Mouse (Mus musculus): ENCODE results near the gene Gpr158. TPM values are rescaled to one million over a fixed set of nuclear protein-coding genes. Genes with fewer than 3 reads are reported as not detected.

Gpr158 gene
- polyA plus RNA-seq, 1 experiment from 2014 or later: not detected

- Histone ChIP-seq H3K4me1 (ENCODE audit: control insufficient read depth, low read depth, low read length) (no peaks in the 10 kb centered on the region), H3K27ac (ENCODE audit: low read length) (no peak overlapping the region), H3K4me3 (ENCODE audit: low read depth, low read length) (no peak overlapping the region), H3K27me3 (ENCODE audit: control insufficient read depth, insufficient read depth, low read depth, low read length) (no peaks in the 10 kb centered on the region), H3K9me3 (replicated peaks; ENCODE audit: control insufficient read depth, low read length) (no peaks in the 10 kb centered on the region), H3K36me3 (ENCODE audit: control insufficient read depth, insufficient read depth) (no peaks in the 10 kb centered on the region), H3K4me2 (ENCODE audit: low read depth, low read length) (no peak overlapping the region), H3K9ac (ENCODE audit: low read depth, low read length) (no peak overlapping the region)
- no peak for ATAC-seq (ENCODE audit: low read depth)
- 50% methylated on average over 1 of the region's 1 CpGs for WGBS (ENCODE audit: insufficient replicate concordance)
Measured at GRCm38 (mm10) chr2:21680735-21681270, 313.5 kb downstream of the Gpr158 start.

- Histone ChIP-seq H3K27ac (ENCODE audit: low read length) (no peak overlapping the region), H3K36me3 (ENCODE audit: control insufficient read depth, insufficient read depth) (no peaks in the 10 kb centered on the region), H3K4me2 (ENCODE audit: low read depth, low read length) (no peak overlapping the region), H3K27me3 (ENCODE audit: control insufficient read depth, insufficient read depth, low read depth, low read length) (no peaks in the 10 kb centered on the region), H3K4me3 (ENCODE audit: low read depth, low read length) (no peak overlapping the region), H3K9ac (ENCODE audit: low read depth, low read length) (no peak overlapping the region), H3K9me3 (replicated peaks; ENCODE audit: control insufficient read depth, low read length) (no peaks in the 10 kb centered on the region), H3K4me1 (ENCODE audit: control insufficient read depth, low read depth, low read length) (no peaks in the 10 kb centered on the region)
- no peak for ATAC-seq (ENCODE audit: low read depth)
- 62% methylated on average over 3 of the region's 3 CpGs for WGBS (ENCODE audit: insufficient replicate concordance)
Measured at GRCm38 (mm10) chr2:21684736-21685135, 317.4 kb downstream of the Gpr158 start.

DNA sequence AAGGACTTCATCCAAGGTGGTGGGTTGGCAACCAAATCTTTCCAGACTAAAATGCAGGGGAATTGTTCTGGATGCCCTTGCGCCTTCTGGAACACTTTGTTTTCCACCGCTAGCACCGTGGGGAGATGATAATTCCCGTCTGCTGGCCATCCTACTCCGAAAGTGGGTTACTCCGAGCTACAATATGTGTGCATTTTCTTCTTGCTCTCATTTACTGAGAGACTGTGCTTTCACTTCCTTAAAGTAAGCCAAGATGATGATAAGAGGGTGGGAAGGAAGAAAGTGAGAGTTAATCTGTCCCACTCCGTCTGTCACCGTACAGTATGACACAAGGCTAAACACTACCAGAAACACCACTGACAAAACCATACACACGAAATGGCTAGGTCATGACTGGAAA lies 325.8 kb downstream of the Gpr158 start:
- H3K9ac ChIP-seq (ENCODE audit: low read depth, low read length): no peak overlapping the region
- H3K4me1 ChIP-seq (ENCODE audit: control insufficient read depth, low read depth, low read length): no peaks in the 10 kb centered on the region
- H3K27me3 ChIP-seq (ENCODE audit: control insufficient read depth, insufficient read depth, low read depth, low read length): no peaks in the 10 kb centered on the region
- no peaks in the 10 kb centered on the region for H3K36me3 ChIP-seq (ENCODE audit: control insufficient read depth, insufficient read depth)
- no peaks in the 10 kb centered on the region; the same call in 1 of the 2 replicates for H3K9me3 ChIP-seq (replicated peaks; ENCODE audit: control insufficient read depth, low read length)
- H3K4me3 ChIP-seq (ENCODE audit: low read depth, low read length): no peak overlapping the region
- ATAC-seq (ENCODE audit: low read depth): no peak
- H3K27ac ChIP-seq (ENCODE audit: low read length): no peak overlapping the region
- WGBS (ENCODE audit: insufficient replicate concordance): 74% methylated on average over 9 of the region's 9 CpGs
- H3K4me2 ChIP-seq (ENCODE audit: low read depth, low read length): no peak overlapping the region

- H3K4me2 ChIP-seq (ENCODE audit: low read depth, low read length): no peak overlapping the region
- no peaks in the 10 kb centered on the region for H3K27me3 ChIP-seq (ENCODE audit: control insufficient read depth, insufficient read depth, low read depth, low read length)
- 50% methylated on average over 5 of the region's 5 CpGs for WGBS (ENCODE audit: insufficient replicate concordance)
- no peaks in the 10 kb centered on the region for H3K4me1 ChIP-seq (ENCODE audit: control insufficient read depth, low read depth, low read length)
- H3K9me3 ChIP-seq (replicated peaks; ENCODE audit: control insufficient read depth, low read length): no peaks in the 10 kb centered on the region; the same call in 1 of the 2 replicates
- no peak overlapping the region for H3K4me3 ChIP-seq (ENCODE audit: low read depth, low read length)
- no peak for ATAC-seq (ENCODE audit: low read depth)
- H3K27ac ChIP-seq (ENCODE audit: low read length): no peak overlapping the region
- H3K9ac ChIP-seq (ENCODE audit: low read depth, low read length): no peak overlapping the region
- no peaks in the 10 kb centered on the region for H3K36me3 ChIP-seq (ENCODE audit: control insufficient read depth, insufficient read depth)
Measured at GRCm38 (mm10) chr2:21693807-21694594, 326.7 kb downstream of the Gpr158 start.

- H3K27me3 ChIP-seq (ENCODE audit: control insufficient read depth, insufficient read depth, low read depth, low read length): no peaks in the 10 kb centered on the region
- H3K4me2 ChIP-seq (ENCODE audit: low read depth, low read length): no peak overlapping the region
- WGBS (ENCODE audit: insufficient replicate concordance): 56% methylated on average over 4 of the region's 4 CpGs
- H3K9me3 ChIP-seq (replicated peaks; ENCODE audit: control insufficient read depth, low read length): no peaks in the 10 kb centered on the region
- H3K9ac ChIP-seq (ENCODE audit: low read depth, low read length): no peak overlapping the region
- H3K36me3 ChIP-seq (ENCODE audit: control insufficient read depth, insufficient read depth): no peaks in the 10 kb centered on the region
- no peak overlapping the region for H3K27ac ChIP-seq (ENCODE audit: low read length)
- no peak overlapping the region for H3K4me3 ChIP-seq (ENCODE audit: low read depth, low read length)
- H3K4me1 ChIP-seq (ENCODE audit: control insufficient read depth, low read depth, low read length): no peaks in the 10 kb centered on the region
- ATAC-seq (ENCODE audit: low read depth): no peak
Measured at GRCm38 (mm10) chr2:21728075-21728474, 360.7 kb downstream of the Gpr158 start.

DNA sequence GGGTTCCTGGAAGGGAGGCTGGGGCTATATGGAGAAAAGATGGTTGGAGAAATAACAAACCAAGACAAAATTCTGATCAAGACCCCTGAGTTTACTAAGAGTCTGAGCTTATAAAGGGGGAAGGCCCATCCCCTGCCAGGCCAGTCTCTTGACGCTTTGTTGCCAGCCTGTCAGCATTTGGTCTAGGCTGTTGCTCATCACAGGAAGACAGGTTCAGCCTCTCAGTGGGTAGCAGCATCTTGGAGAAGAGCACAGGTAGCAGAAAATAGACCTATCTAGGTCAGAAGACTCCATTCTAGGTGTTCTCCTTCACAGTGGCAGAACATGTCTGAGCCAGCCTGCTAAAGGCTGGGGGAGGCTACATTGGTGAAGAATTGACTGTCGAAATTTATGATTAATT lies 416.4 kb downstream of the Gpr158 start:
- Histone ChIP-seq H3K4me3 (ENCODE audit: low read depth, low read length) (no peak overlapping the region), H3K36me3 (ENCODE audit: control insufficient read depth, insufficient read depth) (no peaks in the 10 kb centered on the region), H3K9ac (ENCODE audit: low read depth, low read length) (no peak overlapping the region), H3K4me1 (ENCODE audit: control insufficient read depth, low read depth, low read length) (no peaks in the 10 kb centered on the region), H3K4me2 (ENCODE audit: low read depth, low read length) (no peak overlapping the region), H3K9me3 (replicated peaks; ENCODE audit: control insufficient read depth, low read length) (no peaks in the 10 kb centered on the region), H3K27me3 (ENCODE audit: control insufficient read depth, insufficient read depth, low read depth, low read length) (no peaks in the 10 kb centered on the region), H3K27ac (ENCODE audit: low read length) (no peak overlapping the region)
- WGBS (ENCODE audit: insufficient replicate concordance): 58% methylated on average over 2 of the region's 2 CpGs
- ATAC-seq (ENCODE audit: low read depth): no peak

DNA sequence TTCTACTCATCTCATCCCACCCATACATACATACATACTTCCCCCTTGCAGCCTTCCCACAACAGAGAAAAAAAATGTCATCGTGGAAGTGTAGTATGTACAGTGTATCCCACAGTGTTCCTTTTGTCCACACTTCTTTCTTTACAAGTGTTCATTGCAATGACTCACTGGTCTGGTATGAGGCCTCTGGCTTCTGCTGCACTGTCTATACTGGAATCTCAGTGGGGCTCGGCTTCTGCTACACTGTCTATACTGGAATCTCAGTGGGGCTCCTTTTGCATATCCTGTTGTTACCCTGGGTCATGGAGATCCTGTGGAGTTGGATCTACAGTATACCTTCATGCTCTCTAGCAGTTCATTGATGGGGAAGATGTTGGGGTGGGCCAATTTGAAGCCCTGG lies 425.8 kb downstream of the Gpr158 start:
- ATAC-seq (ENCODE audit: low read depth): no peak
- WGBS (ENCODE audit: insufficient replicate concordance): 53% methylated on average over 2 of the region's 2 CpGs
- no peak overlapping the region for H3K4me2 ChIP-seq (ENCODE audit: low read depth, low read length)
- no peak overlapping the region for H3K27ac ChIP-seq (ENCODE audit: low read length)
- H3K9ac ChIP-seq (ENCODE audit: low read depth, low read length): no peak overlapping the region
- H3K4me1 ChIP-seq (ENCODE audit: control insufficient read depth, low read depth, low read length): no peaks in the 10 kb centered on the region
- H3K27me3 ChIP-seq (ENCODE audit: control insufficient read depth, insufficient read depth, low read depth, low read length): no peaks in the 10 kb centered on the region
- H3K36me3 ChIP-seq (ENCODE audit: control insufficient read depth, insufficient read depth): no peaks in the 10 kb centered on the region
- no peaks in the 10 kb centered on the region for H3K9me3 ChIP-seq (replicated peaks; ENCODE audit: control insufficient read depth, low read length)
- H3K4me3 ChIP-seq (ENCODE audit: low read depth, low read length): no peak overlapping the region

DNA sequence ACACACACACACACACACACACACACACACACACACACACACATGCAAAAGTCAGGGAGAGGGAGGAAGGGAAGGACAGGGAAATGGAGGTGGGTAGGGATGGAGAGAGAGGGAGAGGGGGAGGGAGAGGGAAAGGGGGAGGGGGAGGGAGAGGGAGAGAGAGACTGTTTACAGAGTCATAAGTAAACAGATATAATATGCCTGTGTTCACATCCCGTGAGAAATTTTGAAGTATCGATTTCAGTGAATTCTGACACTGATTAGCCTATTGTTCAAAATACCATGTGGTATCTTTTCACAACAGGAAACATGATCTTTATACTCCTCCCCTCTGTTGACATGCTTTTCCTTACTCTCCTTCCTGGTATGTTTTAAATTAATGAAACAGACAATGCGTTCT lies 432.3 kb downstream of the Gpr158 start:
- H3K27ac ChIP-seq (ENCODE audit: low read length): no peak overlapping the region
- no peak overlapping the region for H3K4me2 ChIP-seq (ENCODE audit: low read depth, low read length)
- no peaks in the 10 kb centered on the region for H3K27me3 ChIP-seq (ENCODE audit: control insufficient read depth, insufficient read depth, low read depth, low read length)
- H3K4me3 ChIP-seq (ENCODE audit: low read depth, low read length): no peak overlapping the region
- H3K4me1 ChIP-seq (ENCODE audit: control insufficient read depth, low read depth, low read length): no peaks in the 10 kb centered on the region
- no peak overlapping the region for H3K9ac ChIP-seq (ENCODE audit: low read depth, low read length)
- H3K36me3 ChIP-seq (ENCODE audit: control insufficient read depth, insufficient read depth): no peaks in the 10 kb centered on the region
- ATAC-seq (ENCODE audit: low read depth): no peak
- WGBS (ENCODE audit: insufficient replicate concordance): 62% methylated on average over 3 of the region's 3 CpGs
- no peaks in the 10 kb centered on the region for H3K9me3 ChIP-seq (replicated peaks; ENCODE audit: control insufficient read depth, low read length)

DNA sequence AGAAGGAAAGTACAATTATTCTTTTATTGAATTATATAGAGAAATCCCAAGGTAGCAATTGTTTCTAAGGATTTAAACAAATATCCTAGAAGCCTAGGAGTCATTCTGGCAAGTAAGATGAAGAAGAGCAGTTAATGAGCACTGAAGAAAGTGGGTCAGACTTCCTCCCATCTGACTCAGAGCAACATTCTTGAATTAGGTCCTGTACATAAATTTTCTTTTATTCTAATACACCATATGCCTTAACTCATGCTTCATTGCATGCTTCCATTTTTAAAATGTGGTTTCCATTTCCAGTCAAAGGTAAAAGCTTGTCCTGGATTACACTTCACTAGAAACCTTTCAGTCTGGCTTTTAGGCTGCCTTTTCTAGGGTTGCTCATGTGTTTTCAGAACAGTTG lies 432.7 kb downstream of the Gpr158 start:
- no peaks in the 10 kb centered on the region for H3K36me3 ChIP-seq (ENCODE audit: control insufficient read depth, insufficient read depth)
- no peaks in the 10 kb centered on the region for H3K27me3 ChIP-seq (ENCODE audit: control insufficient read depth, insufficient read depth, low read depth, low read length)
- no peak overlapping the region for H3K4me3 ChIP-seq (ENCODE audit: low read depth, low read length)
- no peaks in the 10 kb centered on the region for H3K9me3 ChIP-seq (replicated peaks; ENCODE audit: control insufficient read depth, low read length)
- ATAC-seq (ENCODE audit: low read depth): no peak
- no peak overlapping the region for H3K4me2 ChIP-seq (ENCODE audit: low read depth, low read length)
- no peaks in the 10 kb centered on the region for H3K4me1 ChIP-seq (ENCODE audit: control insufficient read depth, low read depth, low read length)
- H3K9ac ChIP-seq (ENCODE audit: low read depth, low read length): no peak overlapping the region
- H3K27ac ChIP-seq (ENCODE audit: low read length): no peak overlapping the region

Measured in liver, embryonic 16.5 days (tissue).